Mouse (Mus musculus) kidney, adult 2 months (tissue): ENCODE measurements at regions not wholly inside any gene's neighbourhood (a gene's known extent, or its start where the extent isn't known, plus 50 kb on each side); places are given as distances from the start of the nearest gene placed in this dataset.

Experiments used
- CTCF ChIP-seq: fragments of 200-500 bp; conservative IDR thresholded peaks from 2 replicates; pipeline ENCODE4 v1.5.1; 2011; ENCODE audit warnings: low read depth, mild to moderate bottlenecking, control low read depth, low read length, moderate library complexity, mixed read lengths; ENCODE audit not compliant: insufficient read depth, insufficient read length
- POLR2A ChIP-seq: fragments of 200-500 bp; IDR thresholded peaks from one replicate; pipeline ENCODE4 v1.6.1; 2011; ENCODE audit warnings: low read depth, low read length, control low read depth

- TF ChIP-seq POLR2A = no peak
- no peak for TF ChIP-seq CTCF
These were observed 127.0 kb downstream of the Zfp706 start for GRCm38 (mm10) chr15:36880602-36881001.
